Mouse (Mus musculus): Measurements from ENCODE around the gene Btg2.

Btg2 gene

GRCm38 (mm10) chr1:134097956-134098725 lies 19.2 kb upstream of the Btg2 start:
- DNase-seq (ENCODE audit: low spot score): peak; percentile 43

DNA sequence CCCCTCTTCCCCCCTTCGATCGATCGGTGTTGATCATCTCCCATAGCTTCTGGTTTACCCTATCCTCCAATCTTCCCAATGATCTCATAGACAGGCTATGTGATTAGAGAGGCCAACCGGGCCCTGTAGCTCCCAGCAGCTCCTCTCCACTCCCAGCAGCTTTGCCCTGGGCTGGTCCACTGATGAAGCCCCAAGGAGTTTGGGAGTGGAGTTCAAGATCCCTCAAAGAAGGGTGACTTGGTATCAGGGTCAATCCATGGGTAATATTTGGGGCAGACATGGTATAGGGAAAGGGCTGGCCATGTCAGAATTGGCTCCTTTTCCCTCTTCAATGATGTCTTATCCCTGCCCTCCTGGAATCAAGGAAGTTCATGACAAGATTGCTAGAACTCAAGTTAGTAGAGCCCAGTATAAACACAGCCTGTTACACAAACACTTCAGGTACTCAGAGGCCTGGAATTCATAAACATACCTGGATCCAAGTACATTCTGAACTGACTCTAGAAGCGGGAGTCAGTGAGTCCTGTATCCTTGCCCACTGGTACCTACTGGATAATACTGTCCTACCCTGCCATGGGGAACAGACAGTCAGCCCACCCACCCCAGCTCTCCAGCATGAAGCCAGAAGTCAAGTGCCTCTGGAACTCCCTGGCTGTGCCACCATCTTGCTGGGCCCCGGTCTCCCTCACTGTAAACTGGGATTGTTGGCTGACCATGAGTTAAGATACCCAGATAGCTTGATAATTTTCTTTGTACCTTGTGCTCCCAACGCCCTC lies 18.3 kb upstream of the Btg2 start:
- DNase-seq (ENCODE audit: low spot score): no peak

GRCm38 (mm10) chr1:134096264-134096934 lies 17.5 kb upstream of the Btg2 start:
- no peak for DNase-seq (ENCODE audit: low spot score)

- DNase-seq (ENCODE audit: low spot score): no peak
Measured at GRCm38 (mm10) chr1:134095721-134096120, 16.8 kb upstream of the Btg2 start.

DNA sequence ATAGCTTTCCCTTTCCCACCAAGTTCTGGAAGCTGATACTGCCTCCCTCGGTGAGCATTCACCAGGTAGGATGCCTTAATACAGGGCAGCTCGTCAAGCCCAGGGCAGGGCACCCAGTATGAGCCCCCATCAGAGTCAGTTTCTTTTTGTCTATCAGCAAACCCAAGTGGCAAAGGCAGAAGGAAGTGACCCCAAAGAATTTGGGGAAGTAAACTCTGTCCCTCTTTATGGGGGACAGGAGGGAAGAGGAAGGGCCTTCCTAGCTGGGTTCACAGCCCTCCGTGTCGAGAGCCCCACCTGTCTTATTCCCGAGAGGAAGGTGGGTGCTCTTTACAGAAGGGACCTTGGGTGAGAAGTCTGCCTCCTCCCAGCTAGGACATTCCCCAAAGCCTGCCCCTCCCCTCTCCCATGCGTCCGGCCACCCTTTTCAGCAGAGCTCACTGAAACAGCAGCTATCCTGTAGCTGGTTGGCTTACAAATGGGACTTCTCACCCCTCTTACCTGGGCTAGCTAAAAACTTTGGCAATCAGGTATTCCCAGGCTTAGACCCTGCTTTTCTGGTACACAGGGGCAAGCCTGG lies 16.2 kb upstream of the Btg2 start:
- DNase-seq (ENCODE audit: low spot score): no peak

DNA sequence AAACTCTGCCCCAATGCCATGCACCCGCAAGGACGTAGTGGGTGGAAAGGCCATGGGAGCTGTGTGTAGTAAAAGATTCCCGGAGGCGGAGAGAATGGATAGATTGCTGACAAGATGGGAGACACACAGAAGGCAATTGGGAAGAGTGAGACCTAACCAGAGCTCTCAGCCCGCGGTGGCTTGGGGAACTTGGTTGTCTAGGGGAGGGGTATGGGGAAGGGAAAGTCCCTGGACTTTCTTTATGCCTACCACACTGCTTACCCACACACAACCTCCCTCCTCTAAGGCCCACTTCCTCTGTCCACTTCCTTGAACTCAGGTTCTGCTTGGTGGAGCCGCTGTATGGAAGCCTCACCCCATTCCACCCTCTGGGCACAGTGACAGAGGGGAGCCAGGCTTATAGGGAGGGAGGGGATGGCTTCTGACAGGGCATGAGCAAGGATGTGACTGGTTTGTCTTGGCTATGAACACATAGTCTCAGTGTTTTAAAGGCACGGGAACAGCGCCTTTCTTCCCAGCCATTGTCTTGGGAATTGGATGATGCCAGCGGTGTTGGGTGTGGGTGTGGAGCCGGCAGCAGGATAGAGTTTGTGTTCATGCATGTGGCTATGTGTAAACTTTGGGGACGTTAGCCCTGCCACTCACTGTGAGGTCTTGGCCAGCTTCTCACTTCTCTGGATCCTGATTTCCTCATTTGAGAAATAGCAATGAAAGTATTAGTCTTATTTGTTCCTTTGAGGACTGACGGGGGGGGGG lies 15.0 kb upstream of the Btg2 start:
- DNase-seq (ENCODE audit: low spot score): no peak

GRCm38 (mm10) chr1:134092852-134093770 lies 14.2 kb upstream of the Btg2 start:
- DNase-seq (ENCODE audit: low spot score): peak; percentile 90

GRCm38 (mm10) chr1:134092368-134092767 lies 13.4 kb upstream of the Btg2 start:
- no peak for DNase-seq (ENCODE audit: low spot score)

DNA sequence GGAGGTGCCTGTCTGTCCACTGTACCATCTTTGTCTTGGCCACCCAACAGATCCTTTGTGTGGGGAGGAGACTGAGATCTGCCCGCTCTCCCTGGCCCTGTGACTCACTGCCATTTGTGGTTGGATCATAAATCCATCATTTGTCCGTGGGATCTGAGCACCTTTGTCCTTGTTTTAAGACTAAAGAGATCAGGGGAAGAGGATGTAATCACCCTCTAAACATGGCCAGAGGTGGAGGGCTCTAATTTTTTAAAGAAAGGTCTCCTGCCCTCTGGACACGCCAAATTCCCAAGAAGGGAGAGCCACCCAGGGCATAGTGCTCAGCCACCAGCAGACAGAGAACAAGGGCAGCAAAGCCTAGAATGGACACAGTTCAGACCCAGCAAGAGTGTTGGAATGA lies 12.9 kb upstream of the Btg2 start:
- DNase-seq (ENCODE audit: low spot score): no peak

- DNase-seq (ENCODE audit: low spot score): no peak
Measured at GRCm38 (mm10) chr1:134089074-134089473, 10.2 kb upstream of the Btg2 start.

DNA sequence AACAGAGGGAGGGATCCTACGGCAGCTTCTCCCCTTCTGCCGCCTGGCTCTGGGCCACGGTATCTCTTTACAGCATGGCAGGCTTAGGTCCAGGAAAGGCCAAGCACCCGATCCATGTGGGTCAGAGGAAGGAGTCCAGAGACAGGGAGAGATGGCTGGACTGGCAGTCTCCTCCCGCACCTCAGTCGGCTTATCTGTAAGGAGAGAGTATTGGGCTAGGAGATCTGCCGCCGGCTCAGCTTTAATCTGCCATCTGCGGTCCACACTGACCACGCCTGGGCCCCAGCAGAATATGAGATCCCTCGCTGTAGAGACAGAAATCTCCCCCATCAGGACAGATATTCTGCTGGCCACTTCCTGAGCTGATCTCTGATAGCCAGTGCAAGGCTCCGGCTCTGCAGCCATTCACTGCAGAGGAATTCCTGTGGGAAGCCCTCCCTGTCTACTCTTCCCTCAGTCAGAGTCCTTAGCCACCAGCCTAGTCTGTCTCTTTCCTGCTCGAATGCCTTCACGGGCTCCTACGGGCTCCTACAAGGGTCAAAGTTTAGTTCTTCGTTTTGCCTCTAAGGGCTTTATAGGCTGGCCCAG lies 8.0 kb upstream of the Btg2 start:
- DNase-seq (ENCODE audit: low spot score): no peak

DNA sequence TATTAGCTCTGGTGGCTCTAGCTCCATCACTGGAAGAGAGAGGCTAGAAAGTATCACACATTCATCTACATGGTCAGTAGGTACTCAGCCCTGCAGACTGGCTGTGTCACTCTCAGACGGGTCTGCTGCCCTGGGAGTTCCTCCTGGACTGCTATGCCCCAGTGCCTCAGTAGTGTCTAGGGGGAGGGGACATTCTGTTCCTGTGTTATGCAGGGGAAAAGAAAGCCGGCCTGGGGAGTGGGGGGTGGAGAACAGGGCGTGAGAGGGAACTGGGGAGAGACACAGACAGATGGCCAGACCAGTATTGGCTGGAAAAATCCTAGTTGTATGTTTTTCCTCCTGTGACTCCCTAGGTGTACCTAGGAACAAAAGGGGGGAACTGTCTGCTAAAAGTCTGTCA lies 7.1 kb upstream of the Btg2 start:
- no peak for DNase-seq (ENCODE audit: low spot score)

GRCm38 (mm10) chr1:134084128-134084527 lies 5.2 kb upstream of the Btg2 start:
- no peak for DNase-seq (ENCODE audit: low spot score)

DNA sequence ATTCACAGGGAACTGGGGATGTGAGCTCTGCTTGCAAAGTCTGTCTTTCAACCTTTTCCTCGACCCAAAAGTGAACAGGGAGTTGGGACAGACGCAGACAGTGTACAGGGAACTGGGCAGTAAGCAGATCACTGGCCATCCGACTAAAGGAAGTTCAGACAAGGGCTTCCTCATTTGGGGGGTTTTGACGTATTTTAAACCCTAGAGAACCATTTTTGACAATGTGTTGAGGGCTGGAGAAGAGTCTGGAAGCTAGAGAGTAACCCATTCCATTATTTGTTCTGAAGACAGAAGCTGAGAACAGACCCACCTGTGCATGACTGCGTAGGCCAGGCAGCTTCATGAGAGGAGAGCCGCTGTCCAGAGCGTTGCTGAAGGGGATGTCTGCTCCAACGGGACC lies 4.8 kb upstream of the Btg2 start:
- no peak for DNase-seq (ENCODE audit: low spot score)

- DNase-seq (ENCODE audit: low spot score): peak; percentile 58
Measured at GRCm38 (mm10) chr1:134082987-134083516, 4.1 kb upstream of the Btg2 start.

DNA sequence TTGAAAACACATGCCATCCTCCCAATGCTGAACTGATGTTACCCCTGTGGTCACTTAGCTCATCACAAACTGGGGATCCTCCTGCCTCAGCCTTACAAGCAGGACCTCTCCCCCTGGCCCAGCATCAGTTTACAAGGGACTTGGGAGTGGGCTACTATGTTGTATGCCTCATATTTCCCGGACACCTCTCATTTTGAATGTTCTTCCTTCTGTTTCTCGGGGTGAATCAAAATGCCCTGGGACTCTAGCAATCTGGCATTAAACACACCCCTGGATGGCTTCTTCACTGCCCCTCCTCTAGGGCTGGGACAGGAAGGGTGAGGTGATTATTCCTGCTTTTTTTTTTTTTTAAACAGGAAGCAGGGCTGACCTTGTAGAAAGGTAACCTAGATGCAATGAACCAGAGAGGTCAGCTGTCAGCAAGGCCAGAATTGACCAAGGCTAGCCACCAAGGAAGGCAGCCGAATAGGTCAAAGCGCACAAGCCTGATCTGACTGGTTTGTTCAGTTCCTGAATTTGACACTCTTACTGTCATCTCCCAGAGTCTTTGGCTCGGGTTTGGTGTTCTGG lies 2.0 kb upstream of the Btg2 start:
- no peak for DNase-seq (ENCODE audit: low spot score)

GRCm38 (mm10) chr1:134080406-134080805 lies 1.5 kb upstream of the Btg2 start:
- no peak for DNase-seq (ENCODE audit: low spot score)

DNA sequence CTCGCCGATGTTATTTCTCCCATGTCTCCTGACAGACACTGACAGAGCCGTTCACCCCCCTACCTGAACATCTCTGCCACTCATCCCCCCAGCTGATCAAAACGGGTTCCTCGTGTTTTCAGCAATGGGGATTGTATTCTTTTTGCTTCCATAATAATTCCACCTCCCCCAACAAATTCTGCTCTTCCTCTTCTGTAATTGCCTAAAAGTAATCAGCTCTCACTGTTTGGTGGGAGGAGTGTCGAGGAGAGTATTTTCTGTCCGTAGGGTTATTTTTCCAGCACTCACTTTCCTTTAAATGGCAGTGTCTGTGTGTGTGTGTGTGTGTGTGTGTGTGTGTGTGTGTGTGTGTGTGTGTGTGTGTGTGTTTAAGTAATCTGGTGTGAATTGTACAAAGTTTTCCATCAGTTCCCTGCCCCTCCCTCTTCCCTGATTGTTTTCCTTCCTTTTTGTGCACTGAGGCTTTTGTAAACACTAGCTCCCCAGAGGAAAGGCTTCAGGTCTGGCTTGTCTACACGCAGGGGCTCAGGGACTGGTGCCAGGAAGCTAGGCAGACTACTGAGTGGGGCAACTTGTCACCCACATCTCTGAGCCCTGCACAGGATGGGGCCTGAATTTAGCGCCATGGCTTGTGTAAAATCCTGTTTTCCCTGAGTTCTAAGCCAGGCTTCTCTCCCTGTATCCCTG lies 700 bp upstream of the Btg2 start:
- no peak for DNase-seq (ENCODE audit: low spot score)

Measured in ovary, adult 18-20 months (tissue).